ENCODE assay signal across 13 mouse cellular contexts in the genomic region with DNA sequence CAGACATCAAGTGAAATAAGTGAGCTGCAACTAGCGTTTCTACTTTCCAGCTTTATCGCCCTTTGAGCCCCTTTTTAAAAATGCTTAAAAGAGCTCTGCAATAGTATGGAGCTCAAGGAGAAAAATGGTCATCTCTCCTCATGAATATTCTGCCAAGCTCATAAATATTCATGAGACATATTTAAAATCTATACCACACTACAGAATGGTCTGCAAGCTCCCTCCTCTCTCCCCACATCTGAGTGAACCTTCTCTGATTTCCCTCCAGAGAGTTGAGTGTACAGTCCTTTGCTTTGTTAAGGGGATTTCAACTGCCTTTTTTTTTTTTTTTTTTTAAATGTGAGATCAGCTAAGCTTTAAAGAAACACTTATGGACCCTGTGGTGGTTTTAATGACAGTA.
"Had no signal": no experiment of that assay in that cellular context is flagged by ENCODE, and none has a peak within 500 bp of the region (broad histone marks: within the 10 kb centered on the region; RNA-seq: fewer than 3 reads in every experiment).

No protein-coding gene starts in this region.

- DNase-seq: kidney, adult 8-10 months; kidney, postnatal 36 days; liver; liver, embryonic 13.5 days; liver, postnatal 0 days; lung, postnatal 14 days; thymus, adult 18-20 months; thymus, postnatal 14 days had no signal

- H3K9ac ChIP-seq: limb, embryonic 12.5 days; liver, embryonic 13.5 days; liver, postnatal 0 days; lung, embryonic 15.5 days had no signal

- H3K36me3 ChIP-seq: limb, embryonic 12.5 days; liver, embryonic 13.5 days; lung, embryonic 15.5 days had no signal

- H3K4me3 ChIP-seq: limb, embryonic 12.5 days; liver, embryonic 13.5 days; lung, embryonic 15.5 days; megakaryocyte, embryonic 14.5 days had no signal

- H3K9me3 ChIP-seq: limb, embryonic 12.5 days; liver, embryonic 13.5 days; lung, embryonic 15.5 days; megakaryocyte, embryonic 14.5 days had no signal

- H3K4me1 ChIP-seq: limb, embryonic 12.5 days; liver, embryonic 13.5 days; lung, embryonic 15.5 days; megakaryocyte, embryonic 14.5 days had no signal

- H3K27me3 ChIP-seq: limb, embryonic 12.5 days; liver, embryonic 13.5 days; lung, embryonic 15.5 days; megakaryocyte, embryonic 14.5 days had no signal

- H3K27ac ChIP-seq: kidney, postnatal 0 days; limb, embryonic 12.5 days; liver, embryonic 13.5 days; lung, embryonic 15.5 days; macrophage had no signal

- H3K4me2 ChIP-seq: limb, embryonic 12.5 days; liver, embryonic 13.5 days; lung, embryonic 15.5 days had no signal

- ATAC-seq: liver, postnatal 0 days had no signal
